Mouse (Mus musculus) gonadal fat pad, adult 2 months (tissue): Measurements from ENCODE around the gene Erlec1. TPM values are rescaled to one million over a fixed set of nuclear protein-coding genes. Genes with fewer than 3 reads are reported as not detected.

Experiments
- DNase-seq: peaks from one replicate; pipeline ENCODE4 v3.0.0-alpha.2; 2012; ENCODE audit warnings: low read depth
- polyA plus RNA-seq: library from polyadenylated mRNA; depleted of rRNA; stranded (reverse); fragments of >200 nt; gene quantifications from 2 replicates; pipeline ENCODE4 v1.2.3, GENCODE M21; 2012; rRNA removed

Gene Erlec1
- 40.7 and 54.7 TPM in 2 replicates for polyA plus RNA-seq

GRCm38 (mm10) chr11:30954279-30954725 is at the start of gene Erlec1:
Gene Erlec1 (minus strand): TSS chr11:30954335.
- DNase-seq: peak; percentile 24

DNA sequence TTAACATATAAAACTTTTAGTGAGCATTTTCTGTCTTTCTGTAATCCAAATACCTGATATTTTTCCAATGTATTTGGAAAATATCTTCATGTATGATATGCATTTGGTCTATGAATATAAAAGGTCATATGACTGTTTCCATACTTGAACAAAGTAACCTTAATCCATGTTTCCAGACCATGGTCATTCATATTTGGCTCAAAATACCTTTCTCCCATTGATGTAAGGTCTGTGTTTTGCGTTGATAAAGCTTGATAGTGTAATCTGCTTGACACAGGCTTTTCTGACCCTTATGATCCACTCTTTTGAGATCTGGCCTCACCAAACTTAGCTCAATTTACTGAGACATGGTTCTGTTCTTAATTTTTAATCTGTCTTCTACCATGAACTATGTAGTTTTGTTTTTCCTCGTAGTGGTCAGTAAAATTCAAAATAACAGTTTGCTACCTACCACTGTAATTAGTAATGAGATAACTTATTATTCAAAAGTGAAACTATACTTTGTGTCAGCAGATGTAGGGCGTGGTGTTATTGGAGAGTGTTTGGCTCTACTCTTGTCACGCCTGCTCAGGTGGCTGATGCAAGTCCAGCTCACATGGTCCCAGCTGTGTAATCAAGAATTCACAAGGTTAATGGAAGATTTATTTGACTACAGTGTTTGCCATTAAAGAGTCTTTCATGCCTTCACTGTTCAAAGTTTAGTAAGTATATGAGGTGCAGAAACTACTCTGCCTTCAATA is 47.2 kb upstream of the Erlec1 start:
- DNase-seq: no peak

GRCm38 (mm10) chr11:31000028-31000427 is 45.9 kb upstream of the Erlec1 start:
- DNase-seq: no peak

- DNase-seq: no peak
These were observed 44.6 kb upstream of the Erlec1 start for GRCm38 (mm10) chr11:30998704-30999103.

GRCm38 (mm10) chr11:30998199-30998598 is 44.1 kb upstream of the Erlec1 start:
- no peak for DNase-seq

DNA sequence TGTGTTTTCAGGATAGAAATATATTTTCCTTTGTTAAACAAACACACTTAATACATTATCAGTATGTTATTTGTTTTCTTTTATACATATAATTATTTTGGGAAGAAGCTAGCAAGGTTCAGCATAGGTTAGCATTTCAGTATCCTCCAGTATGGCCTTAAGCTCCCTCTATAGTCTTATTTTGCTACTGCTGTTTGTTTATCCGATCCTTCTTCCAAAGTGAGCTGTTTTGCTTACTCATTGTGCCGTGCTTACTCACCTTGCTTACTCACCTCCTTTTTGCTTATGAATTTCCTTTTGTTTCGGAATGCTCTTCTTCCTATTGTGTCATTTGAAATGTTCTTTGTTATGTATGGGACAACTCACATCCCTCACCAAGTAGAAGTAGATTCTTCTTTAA is 42.5 kb upstream of the Erlec1 start:
- DNase-seq: no peak

- no peak for DNase-seq
These were observed 32.5 kb upstream of the Erlec1 start for GRCm38 (mm10) chr11:30986625-30987017.

GRCm38 (mm10) chr11:30985877-30986624 is 31.9 kb upstream of the Erlec1 start, which contains the start of gene Chac2:
Gene Chac2 (minus strand): TSS chr11:30986350.
- peak; percentile 64 for DNase-seq

GRCm38 (mm10) chr11:30985237-30985636 is 31.1 kb upstream of the Erlec1 start:
- DNase-seq: no peak

GRCm38 (mm10) chr11:30953469-30954154 is 523 bp downstream of the Erlec1 start:
- DNase-seq: no peak

DNA sequence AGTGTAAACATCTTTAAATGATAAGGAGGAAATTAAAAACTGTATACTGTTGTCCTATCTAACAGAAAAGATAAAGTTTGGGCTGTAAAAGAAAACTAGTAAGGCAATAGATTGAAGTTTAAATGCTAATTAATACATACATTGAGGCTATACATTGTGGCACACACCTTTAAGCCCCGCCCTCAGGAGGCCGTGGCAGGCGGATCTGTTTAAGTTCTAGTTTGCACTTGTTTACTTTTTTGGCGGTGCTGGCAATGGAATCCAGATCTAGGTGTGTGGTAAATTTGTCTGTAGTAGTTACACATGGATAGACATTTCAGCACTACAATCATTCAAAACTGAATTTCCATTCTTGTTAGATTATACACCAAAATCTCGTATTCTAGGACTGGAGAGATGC is 1.3 kb downstream of the Erlec1 start:
- no peak for DNase-seq

DNA sequence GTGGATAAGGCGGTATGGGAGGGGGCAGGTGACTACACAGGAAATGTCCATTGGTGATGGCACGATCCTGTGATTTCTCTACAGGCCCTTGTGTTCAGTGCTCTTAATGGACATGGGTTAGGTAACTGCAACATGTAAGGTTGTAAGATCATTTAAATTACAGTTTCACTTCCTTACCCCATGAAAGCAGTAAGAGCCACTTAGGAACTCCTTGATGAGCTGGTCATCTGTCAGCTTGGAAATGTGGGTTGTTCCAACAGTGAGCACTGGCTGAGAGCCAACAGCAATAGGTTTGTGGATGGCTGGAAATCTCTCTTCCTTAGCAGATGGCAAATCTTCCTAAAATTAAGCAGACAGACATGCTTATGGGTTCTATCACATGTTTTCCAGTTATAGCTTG is 10.6 kb downstream of the Erlec1 start:
- no peak for DNase-seq

- no peak for DNase-seq
These were observed 25.6 kb downstream of the Erlec1 start for GRCm38 (mm10) chr11:30928498-30928897.

DNA sequence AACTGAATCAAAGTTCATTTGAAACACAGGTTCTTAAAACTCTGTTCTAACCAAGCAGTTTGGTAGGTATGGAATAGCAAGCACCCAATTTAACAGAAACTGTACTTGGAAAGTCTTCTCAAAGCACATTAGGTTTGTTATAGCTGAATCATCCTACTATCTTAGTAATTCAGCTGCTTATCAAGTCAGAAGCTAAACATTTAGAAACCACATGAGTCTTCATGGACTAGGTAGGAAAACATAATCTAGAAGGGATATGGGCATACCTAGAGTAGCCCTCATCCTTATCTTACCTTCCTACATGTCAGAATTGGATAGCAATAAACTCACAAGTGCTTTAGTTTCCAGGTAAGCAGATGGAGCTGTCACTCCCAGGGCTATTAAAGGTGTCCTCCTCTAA is 26.1 kb downstream of the Erlec1 start:
- no peak for DNase-seq

DNA sequence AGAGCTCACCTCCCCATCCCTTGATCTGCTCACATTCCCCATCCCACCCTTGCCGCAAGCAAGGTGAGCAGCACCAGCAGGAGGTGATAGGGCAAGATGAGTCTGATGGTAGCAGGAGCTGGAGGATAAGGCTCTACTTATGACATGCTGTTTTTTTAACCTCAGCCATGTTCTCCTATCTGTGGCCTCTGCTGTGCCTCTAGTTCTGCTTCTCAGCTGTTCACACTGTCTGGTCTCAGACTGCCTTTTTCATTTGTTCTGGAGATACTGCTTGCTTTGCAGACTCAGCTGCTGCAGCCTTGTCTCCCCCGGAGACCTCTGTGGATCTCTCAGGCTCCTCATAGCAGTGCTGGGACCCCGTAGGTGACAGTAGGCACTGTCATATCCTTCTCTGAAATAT is 30.9 kb downstream of the Erlec1 start:
- no peak for DNase-seq

DNA sequence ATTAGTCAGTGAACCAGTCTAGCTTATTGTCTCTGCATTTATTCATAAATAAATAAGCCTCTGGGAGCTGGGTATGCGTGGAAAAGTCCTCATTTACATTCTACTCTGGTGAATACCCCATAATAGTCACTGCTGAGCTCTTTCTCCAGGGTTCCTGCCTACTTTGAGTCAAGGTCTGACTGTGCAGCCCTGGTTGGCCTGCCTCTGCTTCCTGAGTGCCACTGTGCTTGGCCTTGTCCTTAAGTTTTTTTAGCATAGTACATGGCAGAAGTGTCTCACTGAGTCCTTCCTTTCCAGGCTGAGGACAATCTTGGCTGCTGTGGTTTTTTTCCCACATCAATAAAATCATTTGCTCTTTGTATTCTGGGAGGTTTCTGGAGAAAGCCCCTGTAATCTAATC is 33.5 kb downstream of the Erlec1 start:
- DNase-seq: no peak

DNA sequence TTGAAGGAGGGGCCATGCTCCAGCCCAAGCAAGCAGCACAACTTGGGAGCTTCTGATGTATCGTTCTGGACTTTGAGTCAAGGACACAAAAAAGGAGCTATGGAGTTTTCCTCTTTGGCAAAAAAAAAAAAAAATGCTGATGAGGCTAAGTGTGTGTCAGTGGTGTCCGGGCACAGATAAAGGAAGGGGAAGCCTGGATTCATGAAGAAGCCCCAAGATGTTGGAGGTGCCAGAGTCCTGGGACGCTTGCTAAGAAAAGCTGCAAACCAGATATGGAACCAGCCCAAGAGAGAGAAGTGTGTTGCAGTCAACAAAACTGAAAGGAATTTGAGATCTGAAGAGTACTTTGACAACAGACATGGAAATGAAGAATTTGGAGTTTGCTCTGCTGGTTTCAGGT is 41.8 kb downstream of the Erlec1 start:
- no peak for DNase-seq

DNA sequence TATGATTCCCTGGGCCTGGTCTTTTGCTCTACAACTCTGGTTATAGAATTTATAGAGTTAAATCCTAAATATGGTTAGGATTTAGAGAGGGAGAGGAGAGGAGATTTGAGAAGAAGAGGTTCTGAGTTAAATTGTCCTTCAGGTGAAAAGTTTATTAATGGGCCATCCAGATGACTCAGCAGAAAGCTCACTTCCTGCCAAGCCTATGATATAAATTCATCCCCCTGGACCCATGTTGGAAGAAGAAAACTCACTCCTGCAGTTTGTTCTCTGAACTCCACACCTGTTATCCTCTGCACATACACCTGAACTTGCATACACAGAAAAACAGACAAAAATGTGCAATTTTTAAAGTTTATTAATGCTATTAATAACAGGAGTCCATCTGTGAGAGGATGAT is 54.8 kb downstream of the Erlec1 start:
- no peak for DNase-seq

DNA sequence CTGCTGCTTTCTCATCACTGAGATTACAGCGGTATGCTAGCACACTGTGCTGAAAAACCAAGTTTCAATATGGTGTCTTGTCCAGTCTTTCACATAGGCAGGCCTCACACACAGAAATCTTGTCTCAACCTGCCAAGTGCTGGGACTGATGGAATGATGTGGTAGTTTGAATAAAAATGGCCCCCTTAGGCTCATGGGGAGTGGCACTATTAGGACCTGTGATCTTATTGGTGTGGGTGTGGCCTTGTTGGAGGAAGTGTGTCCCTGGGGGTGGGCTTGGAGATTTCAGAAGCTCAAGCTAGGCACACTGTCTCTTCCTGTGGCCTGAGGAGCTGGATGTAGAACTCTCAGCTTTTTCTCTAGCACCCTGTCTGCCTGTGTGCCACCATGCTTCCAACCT is 57.9 kb downstream of the Erlec1 start:
- no peak for DNase-seq

DNA sequence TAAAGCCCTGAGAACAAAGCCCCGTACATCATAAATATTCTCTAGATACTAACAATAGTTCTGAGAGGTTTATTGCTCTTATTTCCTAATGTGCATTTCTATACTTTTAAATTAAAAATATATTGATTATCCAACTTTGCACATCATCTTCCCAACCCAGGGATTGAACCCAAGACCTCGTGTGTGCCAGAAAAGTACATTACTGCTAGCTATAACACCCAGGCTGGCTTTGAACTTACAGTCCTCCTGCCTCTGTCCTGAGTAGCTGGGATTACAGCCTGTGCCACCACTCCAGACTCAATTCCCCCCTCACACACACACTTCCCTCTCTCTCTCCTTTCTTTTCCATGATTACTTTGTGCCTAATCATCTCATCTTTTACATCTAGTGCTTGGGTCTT is 66.0 kb downstream of the Erlec1 start:
- no peak for DNase-seq

DNA sequence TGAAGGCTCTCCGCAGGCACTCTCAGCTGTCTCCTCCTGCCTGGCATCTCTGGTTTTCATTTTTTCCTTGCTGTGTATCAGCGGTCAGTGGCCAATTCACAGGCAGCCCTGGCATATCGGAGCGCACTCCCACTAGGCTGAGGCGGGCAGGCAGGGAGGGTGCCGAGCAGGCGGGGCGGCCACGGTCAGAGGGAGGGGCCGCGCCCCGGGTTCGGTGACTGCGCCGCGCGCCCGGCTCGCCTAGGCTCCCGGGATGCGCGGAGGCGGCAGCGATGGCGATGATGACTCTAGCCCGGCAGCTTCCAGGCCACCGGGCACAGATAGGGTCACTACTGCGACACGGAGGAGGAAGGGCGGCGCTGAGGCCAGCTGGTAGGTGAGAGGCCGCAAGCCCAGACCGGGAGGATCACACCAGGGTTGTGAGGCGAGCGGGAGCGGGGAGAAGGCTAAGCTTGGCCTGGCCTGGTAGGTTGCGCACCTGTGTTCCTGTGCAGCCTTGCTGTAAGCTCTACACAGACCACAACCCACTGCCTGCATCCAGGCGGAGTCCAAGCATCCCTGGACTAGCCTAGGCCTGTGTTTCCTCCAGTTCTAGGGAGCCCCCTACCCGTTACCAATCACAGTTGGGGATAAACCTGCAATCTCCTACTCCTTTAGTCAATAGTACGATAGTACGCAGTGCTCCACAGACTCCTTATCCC is 68.8 kb downstream of the Erlec1 start, which contains the start of the genes Gpr75 and Asb3:
TSS of gene Gpr75 (plus strand) at position 188 of the 701 bp plus-strand sequence.
TSS of gene Asb3 (plus strand) at position 246 of the 701 bp plus-strand sequence.
- peak; percentile 12 for DNase-seq
